Comparison of ENCODE assay signal across 8 mouse cellular contexts in genomic region chr6:117862899-117863620, GRCm38 (mm10). TPM values are rescaled to one million over a fixed set of nuclear protein-coding genes. Genes with fewer than 3 reads are reported as not detected.
A peak's percentile ranks its signal among the peaks of the same experiment; 100 is the strongest.
DNase-seq lines count a peak whose midpoint lies in the region; ATAC-seq lines count a peak whose summit lies in the region.

No protein-coding gene starts in this region.

- peak; percentile 73 for DNase-seq in MN1 (ENCODE audit: low spot score)
- DNase-seq in cerebellum, adult 11-12 months = peak; percentile 73
- peak; percentile 80 for DNase-seq in hindbrain, embryonic 11.5 days (ENCODE audit: low spot score)
- peak; percentile 56 to 74 for DNase-seq in layer of hippocampus, postnatal 14 days (ENCODE audit: low spot score in 2 of 2)
- peak; percentile 46 for DNase-seq in lung, postnatal 10 days
- DNase-seq in retina, postnatal 1 day = peak; percentile 77
- DNase-seq in thymus, postnatal 36 days = peak; percentile 51 to 70

- H3K4me2 ChIP-seq in forebrain, embryonic 15.5 days (replicated peaks) = peak overlapping the region; percentile 91
- peak overlapping the region; percentile 79 for H3K4me2 ChIP-seq in hindbrain, embryonic 11.5 days (replicated peaks; ENCODE audit: low read depth, low read length)

- H3K27me3 ChIP-seq in forebrain, embryonic 15.5 days = no peaks in the 10 kb centered on the region
- no peaks in the 10 kb centered on the region for H3K27me3 ChIP-seq in hindbrain, embryonic 11.5 days (ENCODE audit: control insufficient read depth, insufficient read depth, low read length)

- H3K4me3 ChIP-seq in forebrain, embryonic 15.5 days = peak overlapping the region; percentile 91
- peak overlapping the region; percentile 60 for H3K4me3 ChIP-seq in hindbrain, embryonic 11.5 days (ENCODE audit: low read depth, low read length)

- ATAC-seq in forebrain, embryonic 15.5 days (replicated peaks) = peak; percentile 94
- ATAC-seq in hindbrain, embryonic 11.5 days (ENCODE audit: low FRiP score) = peak; percentile 92

- H3K27ac ChIP-seq in forebrain, embryonic 15.5 days (replicated peaks) = no peak overlapping the region
- H3K27ac ChIP-seq in hindbrain, embryonic 11.5 days (ENCODE audit: low read depth, low read length) = no peak overlapping the region

- H3K9me3 ChIP-seq in forebrain, embryonic 15.5 days = no peaks in the 10 kb centered on the region
- no peaks in the 10 kb centered on the region for H3K9me3 ChIP-seq in hindbrain, embryonic 11.5 days (ENCODE audit: control insufficient read depth, low read length)

- 2% methylated on average over 26 of the region's 26 CpGs for WGBS in forebrain, embryonic 15.5 days
- WGBS in hindbrain, embryonic 11.5 days = 5% methylated on average over 26 of the region's 26 CpGs

- H3K4me1 ChIP-seq in forebrain, embryonic 15.5 days = 0 out of 2 replicates have a peak, but pooled peaks cover 6% of the 10 kb centered on the region
- no peaks in the 10 kb centered on the region for H3K4me1 ChIP-seq in hindbrain, embryonic 11.5 days (replicated peaks; ENCODE audit: control insufficient read depth, insufficient read depth, low read length)

- no peaks in the 10 kb centered on the region for H3K36me3 ChIP-seq in forebrain, embryonic 15.5 days
- no peaks in the 10 kb centered on the region for H3K36me3 ChIP-seq in hindbrain, embryonic 11.5 days (ENCODE audit: control insufficient read depth, insufficient read depth, low read length)

- H3K9ac ChIP-seq in forebrain, embryonic 15.5 days (replicated peaks) = peak overlapping the region; percentile 75
- H3K9ac ChIP-seq in hindbrain, embryonic 11.5 days (ENCODE audit: low read depth, low read length) = peak overlapping the region; percentile 68

RNA-seq across cellular contexts. Expression of gene Zfp239, which starts 1.2 kb away (rescaled TPM):
- polyA plus RNA-seq in forebrain, embryonic 15.5 days (2015; fragmentation: Nextera tagmentation; extraction: Ambion mirVana) = 14.3 and 16.2 TPM in 2 replicates
- polyA plus RNA-seq in hindbrain, embryonic 11.5 days (2014; fragmentation: Nextera tagmentation; extraction: Ambion mirVana) = 11.8 and 13.3 TPM in 2 replicates
- total RNA-seq in layer of hippocampus, postnatal 14 days (2021) = 10 to 100 TPM; 31.1 to 36.0 TPM

RNA-seq across cellular contexts. Expression of gene Zfp637, which starts 22.1 kb away (rescaled TPM):
- polyA plus RNA-seq in forebrain, embryonic 15.5 days (2015; fragmentation: Nextera tagmentation; extraction: Ambion mirVana) = 216 and 224 TPM in 2 replicates
- polyA plus RNA-seq in hindbrain, embryonic 11.5 days (2014; fragmentation: Nextera tagmentation; extraction: Ambion mirVana) = 132 and 136 TPM in 2 replicates
- 10 to 100 TPM; 46.4 to 52.3 TPM for total RNA-seq in layer of hippocampus, postnatal 14 days (2021)

RNA-seq across cellular contexts. Expression of gene Hnrnpf, which starts 37.1 kb away (rescaled TPM):
- polyA plus RNA-seq in forebrain, embryonic 15.5 days (2015; fragmentation: Nextera tagmentation; extraction: Ambion mirVana) = 376 and 385 TPM in 2 replicates
- polyA plus RNA-seq in hindbrain, embryonic 11.5 days (2014; fragmentation: Nextera tagmentation; extraction: Ambion mirVana) = 619 and 688 TPM in 2 replicates
- 100 to 1,000 TPM; 140 to 154 TPM for total RNA-seq in layer of hippocampus, postnatal 14 days (2021)
